Mouse (Mus musculus) G1E-ER4 (cell line): ENCODE measurements around the gene Chd1. TPM values are rescaled to one million over a fixed set of nuclear protein-coding genes. Genes with fewer than 3 reads are reported as not detected.

Experiments
- GATA1 ChIP-seq: IDR thresholded peaks from one replicate; pipeline ENCODE4 v1.8.0; 2012; ENCODE audit warnings: low read length, inconsistent platforms
- polyA plus RNA-seq: library from polyadenylated mRNA; stranded (reverse); fragments of >175 nt; gene quantifications from 2 replicates; pipeline ENCODE4 v1.2.3, GENCODE M21; 2012

Chd1 gene
- polyA plus RNA-seq, 1 experiment = 118 TPM

GRCm38 (mm10) chr17:15715940-15716339, 11.2 kb downstream of the Chd1 start:
- no peak for TF ChIP-seq GATA1

- no peak for TF ChIP-seq GATA1
These were observed 16.1 kb downstream of the Chd1 start for GRCm38 (mm10) chr17:15720841-15721240.

DNA sequence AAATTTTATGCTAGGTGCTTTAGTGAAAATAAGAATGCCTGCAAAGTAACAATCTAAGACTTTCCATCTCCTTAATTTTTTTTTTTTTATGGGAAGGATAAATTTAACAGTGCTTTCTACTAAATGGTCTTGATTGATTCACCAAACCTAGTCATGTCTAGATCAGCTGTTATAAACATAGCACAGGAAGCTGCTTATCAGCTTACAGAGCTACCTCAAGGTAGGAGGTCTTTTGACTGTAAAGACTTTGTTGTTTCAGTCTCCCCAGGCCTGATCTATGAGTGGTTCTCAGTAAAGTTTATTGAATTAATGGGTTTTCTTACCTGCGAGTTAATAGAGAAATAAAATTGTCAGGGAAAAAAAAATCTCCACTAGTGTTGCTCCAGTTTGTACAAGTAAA, 18.5 kb downstream of the Chd1 start:
- no peak for TF ChIP-seq GATA1

GRCm38 (mm10) chr17:15731706-15732105, 26.9 kb downstream of the Chd1 start:
- TF ChIP-seq GATA1 = no peak

DNA sequence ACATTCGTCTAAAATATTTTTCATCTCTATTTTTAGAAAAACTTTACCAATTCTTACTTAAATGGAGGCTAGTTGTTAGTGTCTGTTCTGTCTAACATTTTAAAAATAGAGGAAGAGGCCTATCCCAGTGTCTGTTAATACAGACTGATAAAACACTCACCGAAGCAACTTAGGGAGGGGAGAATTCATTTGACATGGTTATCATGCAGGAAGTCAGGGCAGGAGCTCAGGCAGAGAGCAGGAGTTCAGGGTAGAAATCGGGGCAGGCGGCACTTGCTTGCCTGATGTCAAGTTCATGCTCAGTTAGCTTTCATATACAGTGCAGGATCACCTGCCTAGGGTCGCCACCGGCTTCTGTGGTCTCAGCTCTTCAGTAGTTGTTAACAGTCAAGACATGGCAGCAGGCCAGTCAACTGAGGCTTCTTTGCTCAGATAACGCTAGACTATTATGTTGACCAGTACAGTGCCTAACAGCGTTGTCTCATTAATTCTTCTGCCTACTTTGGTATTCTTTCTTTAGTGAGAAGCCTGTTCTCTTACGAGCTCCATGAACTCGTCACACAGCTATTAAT, 32.7 kb downstream of the Chd1 start:
- no peak for TF ChIP-seq GATA1

DNA sequence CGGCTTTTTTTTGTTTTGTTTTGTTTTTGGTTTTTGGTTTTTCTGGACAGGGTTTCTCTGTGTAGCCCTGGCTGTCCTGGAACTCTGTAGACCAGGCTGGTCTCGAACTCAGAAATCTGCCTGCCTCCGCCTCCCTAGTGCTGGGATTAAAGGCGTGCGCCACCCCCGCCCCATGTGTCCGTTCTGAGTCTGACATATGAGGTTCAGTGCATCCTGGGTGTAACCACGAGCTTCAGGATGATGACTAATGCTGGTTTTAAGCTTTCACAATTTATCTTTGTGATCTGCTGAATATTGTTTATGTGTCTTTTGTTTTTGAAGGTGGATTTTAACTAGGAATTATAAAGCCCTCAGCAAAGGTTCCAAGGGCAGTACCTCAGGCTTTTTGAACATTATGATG, 37.1 kb downstream of the Chd1 start:
- TF ChIP-seq GATA1 = no peak

DNA sequence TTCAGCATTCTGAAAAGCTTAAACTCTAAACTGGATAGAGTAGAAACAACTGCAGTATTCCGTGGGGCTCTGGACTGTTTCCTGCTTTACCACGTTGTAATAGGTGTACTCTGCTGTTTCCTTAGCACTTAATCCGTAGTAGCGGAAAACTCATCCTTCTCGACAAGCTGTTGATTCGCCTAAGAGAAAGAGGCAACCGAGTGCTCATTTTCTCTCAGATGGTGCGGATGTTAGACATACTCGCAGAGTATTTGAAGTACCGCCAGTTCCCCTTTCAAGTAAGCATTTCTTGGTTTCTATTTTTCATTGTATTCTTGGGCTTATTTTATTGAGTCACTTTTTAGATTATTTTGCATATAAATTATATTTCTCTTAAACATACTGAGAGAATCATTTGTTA, 38.2 kb downstream of the Chd1 start:
- no peak for TF ChIP-seq GATA1

DNA sequence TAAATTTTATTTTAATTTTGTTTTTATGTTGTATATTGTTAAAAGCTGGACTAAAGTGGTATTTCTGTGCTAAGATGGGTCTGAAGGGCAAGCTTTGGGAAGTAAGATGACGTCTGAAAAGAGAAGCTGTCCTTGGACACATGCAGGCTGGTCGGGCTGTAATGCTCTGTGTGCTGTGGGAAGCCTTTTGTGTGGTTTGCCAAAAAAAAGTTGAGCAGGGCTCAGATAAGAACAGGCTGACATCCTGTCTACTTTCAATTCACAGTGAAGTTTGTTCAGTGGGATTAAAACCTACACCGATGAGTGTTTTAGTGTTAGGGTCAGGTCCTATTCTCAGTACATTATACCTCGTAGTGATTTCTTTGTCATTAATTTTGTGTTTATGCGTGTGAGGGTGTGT, 38.6 kb downstream of the Chd1 start:
- TF ChIP-seq GATA1 = no peak

DNA sequence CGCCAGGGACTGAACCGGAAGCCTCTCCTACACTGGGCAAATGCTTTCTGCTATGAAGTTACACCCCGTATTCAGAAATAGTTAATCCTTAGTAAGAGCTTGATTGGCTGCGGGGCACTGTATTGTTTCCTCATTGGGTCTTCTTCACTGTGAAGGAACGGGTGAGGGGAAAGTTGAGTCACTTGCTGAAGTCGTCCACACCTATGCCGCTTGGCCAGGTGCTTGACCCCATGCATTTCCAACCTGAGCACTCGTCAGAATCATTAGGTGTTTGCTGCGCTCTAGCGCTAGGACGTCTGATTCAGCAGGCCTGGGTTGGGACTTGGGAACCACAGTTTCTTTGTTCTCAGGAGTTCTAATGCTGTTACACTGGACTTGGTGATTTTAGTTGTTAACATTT, 41.9 kb downstream of the Chd1 start:
- no peak for TF ChIP-seq GATA1

- TF ChIP-seq GATA1 = no peak
These were observed 43.3 kb downstream of the Chd1 start for GRCm38 (mm10) chr17:15748022-15748421.

GRCm38 (mm10) chr17:15761191-15761590, 56.4 kb downstream of the Chd1 start:
- TF ChIP-seq GATA1 = no peak

DNA sequence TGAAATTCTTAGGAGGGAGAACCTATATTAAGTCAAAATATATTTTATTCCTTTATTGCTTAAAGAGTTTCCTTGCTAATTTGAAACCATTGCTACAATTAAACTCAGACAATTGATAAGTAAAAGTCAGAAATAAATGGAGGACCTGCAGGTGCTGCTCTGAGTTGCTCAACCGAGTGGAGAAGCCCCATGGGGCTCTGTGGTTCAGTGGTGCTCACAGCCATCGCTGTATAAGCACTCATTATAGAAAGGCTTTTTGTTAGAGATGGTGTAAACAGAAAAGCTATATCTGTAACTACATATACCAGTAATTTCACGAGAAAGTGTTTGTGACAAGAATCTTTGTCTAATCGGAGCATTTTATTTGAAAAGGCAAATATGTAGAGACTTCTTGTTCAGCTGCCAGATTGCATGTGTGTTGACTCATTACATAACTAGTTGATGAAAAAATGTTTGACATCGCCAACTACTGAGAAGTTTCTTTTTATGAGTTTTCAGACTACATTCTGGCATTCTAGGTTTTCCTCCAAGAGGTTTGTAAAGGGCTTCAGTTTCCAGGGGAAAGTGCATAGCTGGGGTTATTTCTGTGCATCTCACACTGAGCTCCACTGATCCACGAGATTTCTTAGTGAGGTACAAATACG, 64.4 kb downstream of the Chd1 start:
- no peak for TF ChIP-seq GATA1

DNA sequence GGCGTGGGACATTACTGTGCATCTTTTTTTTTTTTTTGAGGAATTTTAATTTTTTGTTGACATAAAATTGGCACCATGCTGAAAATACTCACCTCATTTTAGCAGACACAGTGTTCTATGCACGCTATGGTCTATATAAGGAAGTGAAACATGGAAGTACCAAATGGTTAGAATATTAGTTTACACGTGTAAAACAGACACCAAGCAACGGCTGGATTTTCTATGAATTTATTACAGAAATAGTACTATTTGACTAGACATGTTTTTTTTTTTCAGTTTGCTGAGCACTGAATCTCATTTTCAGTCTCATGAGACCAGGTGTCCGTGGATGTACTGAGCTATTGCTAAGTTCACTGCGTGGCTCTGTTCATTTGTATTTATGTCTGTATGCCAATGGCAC, 69.2 kb downstream of the Chd1 start:
- no peak for TF ChIP-seq GATA1

- no peak for TF ChIP-seq GATA1
These were observed 69.9 kb downstream of the Chd1 start for GRCm38 (mm10) chr17:15774565-15775215.

DNA sequence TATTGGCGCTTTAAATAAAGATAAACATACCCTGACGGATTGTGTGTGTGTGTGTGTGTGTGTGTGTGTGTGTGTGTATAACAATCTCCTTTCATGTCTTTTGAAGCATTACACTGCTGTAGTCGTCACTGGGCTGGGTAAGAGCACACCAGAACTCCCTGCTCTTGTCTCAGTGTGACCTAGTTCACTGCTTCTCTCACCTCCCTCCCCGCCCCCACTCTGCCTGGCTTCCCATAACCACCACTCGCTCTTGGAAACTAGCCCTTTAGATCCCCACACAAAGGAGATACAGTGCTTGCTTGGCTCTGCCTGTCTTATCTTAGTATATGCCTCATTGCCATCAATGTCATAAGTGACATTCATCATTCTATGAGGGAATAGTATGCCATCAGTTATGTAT, 71.6 kb downstream of the Chd1 start:
- TF ChIP-seq GATA1 = no peak

- no peak for TF ChIP-seq GATA1
These were observed 73.2 kb downstream of the Chd1 start for GRCm38 (mm10) chr17:15777979-15778378.

GRCm38 (mm10) chr17:15787036-15787435, 82.3 kb downstream of the Chd1 start:
- no peak for TF ChIP-seq GATA1
